Mouse (Mus musculus): ENCODE measurements around the gene Dtx3. TPM values are rescaled to one million over a fixed set of nuclear protein-coding genes. Genes with fewer than 3 reads are reported as not detected.

Gene Dtx3
- total RNA-seq (2023), result 10 to 100 TPM; 53.3 to 57.1 TPM

GRCm38 (mm10) chr10:127195328-127196129, at the start of gene Dtx3:
Gene Dtx3, minus strand, starts transcription at chr10:127195728.

DNA sequence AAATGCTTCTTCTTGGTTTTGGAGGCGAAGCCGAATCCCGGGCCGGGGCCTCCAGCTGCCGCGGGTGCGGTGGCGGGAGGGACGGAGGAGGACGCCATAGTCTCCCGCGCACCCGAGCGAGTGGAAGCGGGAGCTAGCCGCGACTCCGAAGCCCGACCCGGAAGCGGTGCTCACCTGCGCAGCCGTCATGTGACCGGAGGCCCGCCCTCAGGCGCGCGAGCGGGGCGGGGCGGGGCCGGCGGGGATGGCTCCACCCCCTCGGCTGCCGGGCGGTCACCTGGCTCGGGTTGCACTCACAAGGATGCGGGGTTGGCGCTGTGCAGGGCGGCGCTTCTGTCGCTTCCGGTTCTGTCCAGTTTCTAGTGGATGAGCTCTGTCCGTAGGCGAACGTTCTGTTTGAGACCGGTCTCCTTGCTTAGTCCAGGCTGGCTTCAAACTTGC, 15.9 kb upstream of the Dtx3 start, which contains the start of gene Pip4k2c:
Pip4k2c (minus strand) TSS at position 172 of the 441 bp plus-strand sequence.

GRCm38 (mm10) chr10:127189651-127190381, 5.7 kb downstream of the Dtx3 start, which contains the start of gene Arhgef25:
Gene Arhgef25, minus strand, starts transcription at chr10:127190083.

DNA sequence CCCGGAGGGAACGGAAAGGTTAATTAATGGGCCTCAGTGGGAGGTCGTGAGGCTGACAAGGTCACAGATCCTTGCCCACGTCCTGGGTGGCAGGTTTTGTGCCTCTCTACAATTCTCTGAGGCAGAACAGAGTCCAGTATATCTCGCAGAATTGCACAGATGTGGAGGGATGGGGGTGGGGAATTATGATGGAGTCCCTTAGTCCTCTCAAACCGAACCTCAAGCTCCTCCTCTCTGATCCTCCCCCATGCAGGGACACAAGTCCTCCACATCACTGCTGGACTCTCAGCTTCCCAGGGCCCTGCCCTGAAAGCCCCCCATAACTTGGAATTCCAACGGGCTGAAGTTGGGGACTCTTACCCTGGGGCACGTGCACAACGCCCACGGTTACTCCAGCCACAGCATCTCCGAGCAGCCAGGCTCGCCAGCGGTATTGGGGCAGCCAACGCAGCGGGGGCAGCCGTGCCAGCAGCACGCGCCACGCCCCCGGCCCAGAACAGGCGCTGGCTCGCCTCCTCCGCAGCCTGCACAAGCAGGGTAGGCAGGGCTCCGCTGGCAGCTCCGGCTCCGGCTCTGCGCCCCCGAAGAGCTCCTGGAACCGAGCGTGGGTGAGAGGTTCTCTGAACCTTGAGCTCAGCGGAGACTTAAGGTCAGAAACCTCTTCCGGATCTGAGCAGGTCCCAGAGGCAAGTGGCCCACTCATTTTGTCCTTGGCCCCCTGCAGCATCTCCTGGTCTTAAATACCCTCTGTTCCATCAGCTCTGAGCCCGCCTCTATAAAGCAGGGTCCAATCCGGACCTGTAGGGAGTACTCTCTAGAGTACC, 15.4 kb downstream of the Dtx3 start, which contains the start of gene Slc26a10:
Slc26a10 (minus strand) TSS at position 775 of the 824 bp plus-strand sequence.

DNA sequence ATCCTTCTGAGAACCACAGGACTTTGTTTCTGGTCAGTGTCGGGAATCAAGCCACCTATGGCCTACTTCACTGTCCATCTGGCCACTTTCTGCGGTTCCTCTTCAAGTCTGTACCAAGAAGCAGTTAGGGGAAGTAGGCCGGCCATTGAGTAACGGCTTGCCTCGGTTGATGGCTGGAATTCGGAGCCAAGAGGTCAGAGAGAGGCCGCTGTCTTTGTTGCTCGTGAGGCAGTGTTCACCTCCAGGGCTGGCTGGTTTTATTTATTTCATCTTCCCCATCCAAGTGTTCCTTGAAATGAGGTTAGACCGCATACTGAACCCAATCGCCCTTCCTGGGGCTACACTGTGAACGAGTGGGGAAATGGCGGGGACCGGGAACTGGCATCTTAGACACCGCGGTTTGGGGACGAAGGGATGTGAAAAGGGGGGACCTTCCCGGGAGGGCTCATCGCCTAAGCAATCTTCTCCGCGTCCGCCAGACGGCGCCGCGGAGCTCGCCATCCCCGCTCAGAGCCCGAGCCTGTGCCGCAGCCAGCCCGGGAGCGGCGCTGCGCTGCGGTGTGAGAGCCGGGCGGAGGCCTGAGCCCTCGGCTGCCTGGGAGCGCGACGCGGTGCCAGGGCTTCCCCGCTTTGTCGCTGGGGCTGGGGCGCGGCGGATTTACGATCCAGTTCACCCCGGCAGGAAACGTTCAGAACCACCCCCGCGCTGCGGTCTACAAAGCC, 30.7 kb downstream of the Dtx3 start, which contains the start of gene B4galnt1:
B4galnt1 (plus strand) TSS at position 595 of the 723 bp plus-strand sequence.

Other genes starting within 250 kb of the Dtx3 start
- 10 to 100 TPM; 60.3 to 62.6 TPM for gene Ctdsp2, start 217.0 kb downstream of the Dtx3 start, total RNA-seq (2023)
- 1 to 10 TPM in 1 of 2 experiments, under 1 TPM in 1; 0.67 to 1.2 TPM for gene Avil, start 195.0 kb downstream of the Dtx3 start, total RNA-seq (2023)
- 10 to 100 TPM; 20.4 to 24.3 TPM for gene Tsfm, start 164.9 kb downstream of the Dtx3 start, total RNA-seq (2023)
- gene Mettl1, start 154.3 kb downstream of the Dtx3 start, total RNA-seq (2023), result 10 to 100 TPM; 17.7 to 23.5 TPM
- under 1 TPM in 1 of 2 experiments, not detected in 1; 0.20 TPM for gene Eef1akmt3, start 154.2 kb downstream of the Dtx3 start, total RNA-seq (2023)
- under 1 TPM; 0.49 to 0.74 TPM for gene Cyp27b1, start 147.5 kb downstream of the Dtx3 start, total RNA-seq (2023)
- gene March9, start 135.5 kb downstream of the Dtx3 start, total RNA-seq (2023), result 1 to 10 TPM; 3.4 to 3.8 TPM
- 100 to 1,000 TPM; 130 to 144 TPM for gene Cdk4, start 132.2 kb downstream of the Dtx3 start, total RNA-seq (2023)
- gene Tspan31, start 125.5 kb downstream of the Dtx3 start, total RNA-seq (2023), result 10 to 100 TPM; 18.8 to 26.9 TPM
- gene Agap2, start 120.4 kb downstream of the Dtx3 start, total RNA-seq (2023), result 100 to 1,000 TPM in 1 of 2 experiments, 10 to 100 TPM in 1; 96.1 to 101 TPM
- gene Os9, start 74.6 kb downstream of the Dtx3 start, total RNA-seq (2023), result 10 to 100 TPM; 79.7 to 83.4 TPM
- 100 to 1,000 TPM; 434 to 483 TPM for gene B4galnt1, start 30.5 kb downstream of the Dtx3 start, total RNA-seq (2023)
- not detected for gene Slc26a10, start 15.1 kb downstream of the Dtx3 start, total RNA-seq (2023)
- 1 to 10 TPM in 1 of 2 experiments, not detected in 1; 1.1 TPM for gene Arhgef25, start 5.6 kb downstream of the Dtx3 start, total RNA-seq (2023)
- gene Pip4k2c, start 15.9 kb upstream of the Dtx3 start, total RNA-seq (2023), result 10 to 100 TPM; 58.1 to 60.8 TPM
- under 1 TPM; 0.23 to 0.53 TPM for gene Kif5a, start 67.6 kb upstream of the Dtx3 start, total RNA-seq (2023)
- gene Dctn2, start 70.6 kb upstream of the Dtx3 start, total RNA-seq (2023), result 100 to 1,000 TPM; 116 to 118 TPM
- 100 to 1,000 TPM; 106 to 117 TPM for gene Mbd6, start 93.3 kb upstream of the Dtx3 start, total RNA-seq (2023)
- gene Mars, start 116.1 kb upstream of the Dtx3 start, total RNA-seq (2023), result 10 to 100 TPM; 48.7 to 68.6 TPM
- gene Arhgap9, start 126.2 kb upstream of the Dtx3 start, total RNA-seq (2023), result 100 to 1,000 TPM; 109 to 140 TPM
- gene Gli1, start 146.2 kb upstream of the Dtx3 start, total RNA-seq (2023), result not detected
- gene Inhbe, start 158.7 kb upstream of the Dtx3 start, total RNA-seq (2023), result not detected
- not detected for gene Inhbc, start 174.7 kb upstream of the Dtx3 start, total RNA-seq (2023)
- 100 to 1,000 TPM; 101 to 123 TPM for gene R3hdm2, start 184.6 kb upstream of the Dtx3 start, total RNA-seq (2023)